Mouse (Mus musculus) WW6 (cell line): ENCODE data around the gene Zfp217.
A peak's percentile ranks its signal among the peaks of the same experiment; 100 is the strongest.

ENCODE experiments used
- DNase-seq: peaks from one replicate; pipeline ENCODE4 v3.0.0-alpha.2; 2013; ENCODE audit warnings: low read depth, low spot score

Zfp217 gene

GRCm38 (mm10) chr2:170103341-170103740, 44.6 kb downstream of the Zfp217 start:
- DNase-seq = no peak

- no peak for DNase-seq
Observed at GRCm38 (mm10) chr2:170101932-170102331, 46.0 kb downstream of the Zfp217 start.

- peak; percentile 71 for DNase-seq
Observed at GRCm38 (mm10) chr2:170101132-170101531, 46.8 kb downstream of the Zfp217 start.

DNA sequence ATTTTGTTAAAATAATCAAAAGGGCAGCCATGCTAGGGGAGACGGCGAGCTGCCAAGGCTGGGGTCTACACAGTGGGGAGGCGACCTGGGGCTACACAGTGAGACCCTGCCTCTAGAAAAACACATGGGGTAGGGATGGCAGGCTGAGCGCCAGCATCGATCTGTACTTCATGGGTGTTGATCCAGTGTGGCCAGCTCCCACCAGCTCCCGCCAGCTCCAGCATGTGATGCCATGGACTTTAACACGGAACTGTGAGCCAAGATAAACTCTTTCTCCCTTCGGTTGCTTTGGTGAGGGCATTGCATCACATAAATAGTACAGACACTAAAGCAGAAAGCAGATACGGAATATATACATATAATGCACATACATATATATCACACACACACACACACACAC, 53.0 kb downstream of the Zfp217 start:
- DNase-seq = no peak

GRCm38 (mm10) chr2:170094220-170094619, 53.7 kb downstream of the Zfp217 start:
- DNase-seq = no peak

DNA sequence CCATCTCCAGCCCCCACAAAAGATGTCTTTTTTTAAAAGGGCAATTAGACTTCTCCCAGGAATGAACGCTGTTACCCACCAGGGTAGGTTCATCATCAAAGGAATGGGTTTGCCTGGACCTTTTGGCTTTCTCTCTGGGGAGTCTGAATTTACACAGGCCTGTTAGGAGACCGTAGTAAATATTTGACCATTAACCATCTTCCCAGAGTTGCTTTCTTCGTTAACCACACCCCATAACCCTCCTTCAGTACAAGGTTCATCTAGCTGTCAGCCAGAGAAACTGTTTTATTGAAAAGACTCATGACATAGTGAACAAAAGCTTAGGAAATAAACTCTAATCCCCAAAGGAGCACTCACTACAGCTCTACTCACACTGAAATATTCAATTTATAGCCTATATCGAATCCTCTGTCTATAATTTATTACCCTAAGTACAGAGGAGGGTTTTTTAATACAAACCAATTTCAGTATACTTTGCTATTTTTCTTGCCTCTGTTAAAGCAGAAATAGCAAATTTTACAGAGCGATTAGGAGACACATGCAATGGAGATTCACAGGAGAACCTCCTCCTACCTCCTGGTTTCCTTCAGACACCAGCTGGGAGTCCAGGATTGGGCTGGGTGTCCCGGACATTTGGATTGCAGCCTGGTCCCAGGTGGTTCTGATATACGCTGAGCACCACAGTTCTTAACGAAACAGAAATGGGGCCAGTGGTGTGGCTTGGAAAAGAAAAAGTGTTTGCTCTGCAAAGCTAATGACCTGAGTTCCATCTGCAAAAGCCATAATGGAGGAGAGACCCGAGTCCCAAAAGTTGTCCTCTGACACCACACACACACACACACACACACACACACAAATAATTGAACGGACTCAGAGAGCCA, 56.1 kb downstream of the Zfp217 start:
- DNase-seq = no peak

DNA sequence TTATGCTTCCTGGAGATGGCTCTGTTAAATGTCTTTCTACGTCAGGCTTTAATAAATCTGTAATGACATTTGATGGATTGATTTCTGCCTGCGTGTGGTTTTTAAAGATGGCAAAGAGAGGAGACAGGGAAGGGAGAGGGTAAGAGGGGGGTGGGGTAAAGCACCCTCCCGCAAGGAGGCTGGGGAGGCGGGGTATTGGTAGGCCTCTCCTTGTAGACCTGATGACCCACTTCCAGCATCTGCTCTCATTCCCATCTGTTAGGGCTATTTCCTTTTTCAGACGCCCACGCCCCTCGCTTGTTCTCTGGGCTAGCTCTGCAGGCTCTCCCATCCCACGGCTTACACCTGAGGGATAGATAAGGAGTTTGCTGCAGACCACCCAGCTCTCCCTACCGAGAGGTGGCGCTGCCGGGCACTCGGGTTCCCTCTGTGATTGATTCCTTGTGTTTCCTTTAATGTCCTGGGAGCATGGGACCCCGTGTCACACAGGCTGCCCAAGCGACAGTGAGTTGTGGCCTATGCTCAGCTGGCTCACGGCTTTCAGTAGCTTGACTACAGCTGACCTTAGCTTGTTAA, 69.4 kb downstream of the Zfp217 start:
- DNase-seq = peak; percentile 75

GRCm38 (mm10) chr2:170078041-170078440, 69.9 kb downstream of the Zfp217 start:
- no peak for DNase-seq

- no peak for DNase-seq
Observed at GRCm38 (mm10) chr2:170076941-170077490, 70.9 kb downstream of the Zfp217 start.

DNA sequence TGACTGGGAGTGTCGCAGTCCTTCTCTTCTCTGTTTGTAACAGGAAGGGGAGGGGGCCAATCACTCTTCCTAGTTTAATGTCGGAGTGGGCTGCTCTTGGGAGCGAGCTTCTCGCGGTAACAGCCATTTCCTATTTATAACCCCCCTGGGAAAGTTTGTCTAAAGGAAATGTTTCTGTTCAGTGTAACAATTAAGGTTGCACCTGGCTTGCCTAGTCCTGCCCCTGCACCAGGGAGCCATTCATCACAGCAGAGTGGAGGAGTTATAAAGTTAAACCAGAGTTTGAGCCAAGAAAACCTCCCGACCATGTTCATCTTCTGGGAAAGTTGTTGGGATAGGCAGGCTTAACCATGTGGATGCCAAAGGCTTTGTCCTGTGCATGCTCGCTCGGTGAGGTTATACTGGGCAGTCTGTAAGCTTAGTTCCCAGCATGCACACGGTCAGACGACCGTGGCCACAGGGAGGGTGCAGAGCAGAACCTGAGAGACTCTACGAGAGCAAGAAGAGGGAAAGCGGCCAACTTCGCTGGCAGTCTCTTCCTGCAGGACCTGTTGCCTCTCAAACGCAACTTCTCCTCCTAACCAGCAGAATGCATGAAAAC, 77.2 kb downstream of the Zfp217 start:
- DNase-seq = no peak

DNA sequence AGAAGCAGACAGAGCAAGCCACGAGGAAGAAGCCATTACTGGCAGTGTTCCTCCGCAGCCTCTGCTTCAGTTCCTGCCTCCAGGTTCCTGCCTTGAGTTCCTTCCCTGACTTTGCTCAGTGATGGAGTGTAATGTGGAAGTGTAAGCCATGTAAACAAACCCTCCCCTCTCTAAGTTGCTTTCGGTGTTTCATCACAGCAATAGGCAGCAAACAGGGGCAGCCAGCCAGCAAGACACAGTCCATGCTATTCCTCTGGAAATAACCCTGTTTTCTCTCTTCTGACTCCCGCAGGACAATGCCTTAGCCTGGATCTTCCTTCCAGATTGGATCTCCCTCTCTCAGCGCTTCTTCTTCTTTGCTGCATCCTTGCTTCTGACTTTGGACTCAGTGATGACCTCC, 77.9 kb downstream of the Zfp217 start:
- DNase-seq = no peak

DNA sequence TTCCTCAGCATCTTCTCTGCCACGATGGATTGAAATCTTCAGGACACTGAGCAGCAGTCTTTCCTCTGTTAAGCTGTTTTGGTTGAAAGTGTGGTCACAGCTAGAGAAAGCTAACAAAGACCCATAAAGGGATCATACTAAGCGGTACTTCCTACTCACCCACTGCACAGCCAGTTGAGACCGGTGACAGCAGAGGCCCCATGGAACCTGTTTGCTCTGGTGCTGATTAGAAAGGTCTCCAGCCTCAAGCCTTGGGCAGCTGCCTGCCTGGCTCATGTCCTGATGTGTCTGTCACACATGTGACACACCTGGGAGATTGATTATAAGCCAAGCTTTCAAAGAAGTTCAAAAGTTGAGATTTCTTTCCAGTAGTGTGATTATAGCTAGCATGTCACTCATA, 85.5 kb downstream of the Zfp217 start:
- no peak for DNase-seq

- no peak for DNase-seq
Observed at GRCm38 (mm10) chr2:170060066-170060465, 87.8 kb downstream of the Zfp217 start.

- DNase-seq = no peak
Observed at GRCm38 (mm10) chr2:170058774-170059173, 89.1 kb downstream of the Zfp217 start.
